Mouse (Mus musculus): ENCODE measurements at regions not wholly inside any gene's neighbourhood (a gene's known extent, or its start where the extent isn't known, plus 50 kb on each side); places are given as distances from the start of the nearest gene placed in this dataset.

DNA sequence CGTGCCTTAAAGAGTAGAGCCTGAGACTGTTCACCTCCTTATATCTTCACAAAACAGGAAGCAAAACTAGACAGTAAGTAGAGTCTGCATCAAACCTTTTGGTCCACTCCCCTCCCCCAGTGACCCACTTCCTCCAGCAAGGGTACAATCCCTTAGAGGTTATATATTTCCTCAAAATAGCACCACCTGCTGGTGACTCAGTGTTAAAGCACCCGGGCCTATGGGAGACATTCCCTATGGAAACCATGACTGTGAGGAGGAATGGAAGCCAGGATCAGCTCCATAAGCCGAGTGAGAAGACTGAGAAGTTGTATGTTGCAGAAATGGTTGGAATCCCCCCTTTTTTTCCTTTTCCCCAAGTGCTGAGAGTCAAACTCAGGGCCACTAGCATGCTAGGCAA lies 66.5 kb upstream of the 4931429L15Rik start:
- DNase-seq (ENCODE audit: low read depth): no peak

GRCm38 (mm10) chr9:46381342-46381741 lies 61.6 kb upstream of the 4931429L15Rik start:
- DNase-seq (ENCODE audit: low read depth): no peak

DNA sequence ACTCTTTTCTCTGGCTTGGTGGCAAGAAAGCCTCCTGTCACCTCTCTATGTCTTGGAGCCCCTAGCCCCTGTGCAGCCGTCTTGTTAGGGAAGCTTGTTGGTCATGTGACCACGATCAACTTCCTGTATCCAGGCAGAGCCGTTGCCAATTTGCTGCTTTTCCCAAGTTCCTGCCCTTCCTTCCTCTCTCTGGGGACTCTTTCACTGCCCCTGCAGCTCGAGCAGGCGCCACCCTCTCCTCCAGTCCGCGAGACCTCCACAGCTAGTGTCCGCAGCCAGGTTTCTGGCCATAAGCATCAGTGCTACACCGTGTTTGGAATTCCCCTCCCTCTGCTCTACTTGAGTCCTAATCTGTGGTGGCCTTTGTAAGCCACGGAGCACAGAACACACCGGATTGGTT lies 59.7 kb upstream of the 4931429L15Rik start:
- no peak for DNase-seq (ENCODE audit: low read depth)

DNA sequence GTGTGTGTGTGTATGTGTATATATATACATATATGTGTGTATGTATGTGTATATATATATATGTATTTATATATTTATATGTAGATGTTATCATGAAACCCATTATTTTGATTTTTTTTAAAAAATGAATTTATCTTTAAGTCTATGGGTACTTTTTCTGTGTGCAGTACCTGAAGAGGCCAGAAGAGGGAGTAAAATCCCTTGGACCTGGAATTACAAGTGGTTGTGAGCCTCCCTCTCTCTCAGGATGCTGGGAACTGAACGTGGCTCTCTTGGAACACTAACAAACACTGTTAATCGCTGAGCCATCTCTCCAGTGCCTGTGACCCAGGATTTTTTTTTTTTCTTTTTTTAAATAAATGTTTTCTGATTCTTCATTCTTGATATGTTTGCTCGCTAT lies 58.6 kb upstream of the 4931429L15Rik start:
- no peak for DNase-seq (ENCODE audit: low read depth)
